Mouse (Mus musculus) megakaryocyte, embryonic 14.5 days (primary cell): ENCODE measurements at regions not wholly inside any gene's neighbourhood (a gene's known extent, or its start where the extent isn't known, plus 50 kb on each side); places are given as distances from the start of the nearest gene placed in this dataset.

ENCODE experiments used
- FLI1 ChIP-seq: IDR thresholded peaks from 2 replicates; pipeline ENCODE4 v1.6.1; 2012; ENCODE audit warnings: low read length, inconsistent platforms, mixed read lengths
- GATA1 ChIP-seq: IDR thresholded peaks from 3 replicates; pipeline ENCODE4 v1.6.1; 2012; ENCODE audit warnings: mixed read lengths, low read length, inconsistent platforms, borderline replicate concordance

DNA sequence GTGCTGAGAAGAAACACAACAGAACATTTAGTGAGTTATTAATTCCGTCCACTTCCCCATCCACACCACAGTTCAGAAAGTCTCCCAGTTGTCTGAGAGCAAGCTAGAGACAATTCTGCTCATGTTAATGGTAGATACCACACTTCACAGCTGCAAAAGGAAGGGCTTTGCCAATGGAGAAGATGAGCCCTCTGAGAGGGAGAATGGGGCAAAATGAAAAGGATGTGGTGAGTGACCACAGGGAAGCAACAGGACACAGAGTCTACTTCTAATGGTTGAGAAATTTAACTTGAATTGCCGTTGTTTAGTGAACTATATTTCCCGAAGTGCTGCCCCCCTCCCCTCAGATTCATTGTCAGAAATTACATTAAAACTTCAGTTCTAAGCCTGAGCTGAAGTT, 582.7 kb downstream of the Lmo4 start:
- TF ChIP-seq GATA1 (no peak), FLI1 (no peak)
